Mouse (Mus musculus): ENCODE data around the gene Acaa1a. TPM values are rescaled to one million over a fixed set of nuclear protein-coding genes. Genes with fewer than 3 reads are reported as not detected.
A peak's percentile ranks its signal among the peaks of the same experiment; 100 is the strongest.

Gene Acaa1a
- polyA plus RNA-seq, 1 experiment from 2014 or later, result 72.6 TPM

DNA sequence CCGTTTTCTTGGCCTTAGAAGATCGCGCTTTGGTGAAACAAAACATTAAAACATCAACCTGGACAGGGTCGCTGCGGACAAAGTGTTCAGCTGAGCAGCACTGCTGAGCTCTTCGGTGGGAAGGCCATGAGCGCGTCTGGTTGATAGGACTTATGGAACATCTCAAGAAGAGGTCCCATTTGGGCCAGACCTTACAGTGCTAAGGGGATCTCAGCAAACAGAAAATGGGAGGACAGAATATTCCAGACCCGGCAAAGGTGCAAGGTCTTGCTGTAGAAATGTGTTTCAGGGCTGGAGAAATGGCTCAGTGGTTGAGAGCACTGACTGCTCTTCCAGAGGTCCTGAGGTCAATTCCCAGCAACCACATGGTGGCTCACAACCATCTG is 16.2 kb upstream of the Acaa1a start:
- Histone ChIP-seq H3K27ac (peak overlapping the region; percentile 99), H3K36me3 (replicated peaks) (peaks cover 9% of the 10 kb centered on the region), H3K9me3 (no peaks in the 10 kb centered on the region), H3K27me3 (ENCODE audit: poor library complexity, severe bottlenecking) (no peaks in the 10 kb centered on the region), H3K4me1 (peaks cover 35% of the 10 kb centered on the region), H3K4me3 (peak overlapping the region; percentile 98)
- WGBS, result 13% methylated on average over 9 of the region's 9 CpGs
- no peak for DNase-seq (ENCODE audit: extremely low spot score, low spot score)

- WGBS, result 88% methylated on average over 1 of the region's 1 CpGs
- Histone ChIP-seq H3K27ac (no peak overlapping the region), H3K27me3 (ENCODE audit: poor library complexity, severe bottlenecking) (no peaks in the 10 kb centered on the region), H3K9me3 (no peaks in the 10 kb centered on the region), H3K4me3 (no peak overlapping the region), H3K36me3 (replicated peaks) (peaks cover 4% of the 10 kb centered on the region), H3K4me1 (peaks cover 35% of the 10 kb centered on the region)
- no peak for DNase-seq (ENCODE audit: extremely low spot score, low spot score)
These were observed 15.3 kb upstream of the Acaa1a start for GRCm38 (mm10) chr9:119324130-119324529.

- no peaks in the 10 kb centered on the region for H3K9me3 ChIP-seq
- peaks cover 5% of the 10 kb centered on the region for H3K4me1 ChIP-seq
- H3K36me3 ChIP-seq (replicated peaks), result no peaks in the 10 kb centered on the region
- H3K27ac ChIP-seq, result no peak overlapping the region
- no peak overlapping the region for H3K4me3 ChIP-seq
- 85% methylated on average over 3 of the region's 3 CpGs for WGBS
- no peaks in the 10 kb centered on the region for H3K27me3 ChIP-seq (ENCODE audit: poor library complexity, severe bottlenecking)
- DNase-seq (ENCODE audit: extremely low spot score, low spot score), result no peak
These were observed 11.0 kb upstream of the Acaa1a start for GRCm38 (mm10) chr9:119328488-119328887.

DNA sequence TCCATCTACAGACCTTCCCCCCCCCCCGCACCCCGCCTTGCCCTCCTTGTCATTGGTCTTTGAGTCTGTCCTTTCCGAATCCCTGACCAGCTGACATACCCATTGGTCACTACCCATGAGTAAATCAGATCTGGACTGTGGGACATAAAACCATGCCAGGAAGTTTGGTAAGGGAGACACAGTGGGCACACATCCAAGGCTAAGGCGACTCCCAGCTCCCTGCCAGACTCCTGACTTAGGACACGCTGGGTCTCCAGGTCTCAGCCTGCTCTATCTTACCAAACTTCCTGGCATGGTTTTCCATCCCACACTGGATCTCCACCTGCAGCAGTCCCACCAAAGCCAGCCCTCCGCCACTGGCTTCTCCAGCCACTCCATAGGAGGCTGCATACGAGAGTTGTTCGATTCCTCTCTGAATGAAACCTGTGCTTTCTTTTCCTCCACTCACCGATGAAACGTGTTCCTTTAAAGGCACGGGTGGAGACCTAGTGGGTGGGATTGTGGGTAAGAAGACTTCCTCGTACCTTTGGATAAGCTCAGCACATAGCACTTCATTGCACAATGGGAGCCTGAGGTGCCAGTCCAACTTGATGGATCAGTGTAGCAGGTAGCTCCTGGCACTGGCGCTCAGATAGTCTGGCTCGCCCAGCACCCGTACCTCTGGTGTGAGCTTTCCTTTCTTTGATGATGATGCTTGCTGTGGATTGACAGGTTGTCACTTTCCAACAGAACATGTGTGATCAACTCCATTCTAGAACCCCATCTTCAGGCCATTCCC is 9.1 kb upstream of the Acaa1a start:
- 93% methylated on average over 15 of the region's 15 CpGs for WGBS
- H3K9me3 ChIP-seq, result no peaks in the 10 kb centered on the region
- no peaks in the 10 kb centered on the region for H3K27me3 ChIP-seq (ENCODE audit: poor library complexity, severe bottlenecking)
- H3K27ac ChIP-seq, result no peak overlapping the region
- no peak for DNase-seq (ENCODE audit: extremely low spot score, low spot score)
- H3K36me3 ChIP-seq (replicated peaks), result no peaks in the 10 kb centered on the region
- H3K4me3 ChIP-seq, result no peak overlapping the region
- no peaks in the 10 kb centered on the region for H3K4me1 ChIP-seq

GRCm38 (mm10) chr9:119334324-119334723 is 5.2 kb upstream of the Acaa1a start:
- H3K9me3 ChIP-seq, result no peaks in the 10 kb centered on the region
- no peak for DNase-seq (ENCODE audit: extremely low spot score, low spot score)
- WGBS, result 77% methylated on average over 10 of the region's 10 CpGs
- peaks cover 5% of the 10 kb centered on the region for H3K4me1 ChIP-seq
- no peaks in the 10 kb centered on the region for H3K36me3 ChIP-seq (replicated peaks)
- no peak overlapping the region for H3K27ac ChIP-seq
- no peak overlapping the region for H3K4me3 ChIP-seq
- H3K27me3 ChIP-seq (ENCODE audit: poor library complexity, severe bottlenecking), result peaks cover 18% of the 10 kb centered on the region

DNA sequence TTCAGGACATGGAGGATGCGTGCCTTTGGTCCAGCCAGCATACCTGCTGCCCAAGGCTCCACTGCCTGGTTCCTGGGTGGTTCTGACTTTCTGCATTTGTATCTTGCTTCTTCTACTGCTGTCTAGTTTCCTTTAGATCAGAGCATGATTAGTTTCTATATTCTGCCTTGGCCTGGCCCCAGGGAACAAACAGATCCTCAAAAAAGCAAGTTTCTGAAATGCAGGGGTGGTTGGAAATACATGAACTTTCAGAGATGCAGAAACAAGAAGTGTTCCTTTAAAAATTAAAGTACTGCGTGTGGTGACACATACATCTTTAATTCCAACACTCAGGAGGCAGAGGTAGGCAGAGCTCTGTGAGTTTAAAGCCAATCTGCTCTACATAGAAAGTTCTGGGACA is 4.6 kb upstream of the Acaa1a start:
- 85% methylated on average over 2 of the region's 2 CpGs for WGBS

GRCm38 (mm10) chr9:119335571-119335970 is 3.9 kb upstream of the Acaa1a start:
- 83% methylated on average over 4 of the region's 4 CpGs for WGBS
- H3K27ac ChIP-seq, result no peak overlapping the region
- DNase-seq (ENCODE audit: extremely low spot score, low spot score), result no peak
- no peak overlapping the region for H3K4me3 ChIP-seq
- peaks cover 25% of the 10 kb centered on the region for H3K27me3 ChIP-seq (ENCODE audit: poor library complexity, severe bottlenecking)
- peaks cover 17% of the 10 kb centered on the region for H3K4me1 ChIP-seq
- H3K9me3 ChIP-seq, result no peaks in the 10 kb centered on the region
- H3K36me3 ChIP-seq (replicated peaks), result no peaks in the 10 kb centered on the region

More for the DNA sequence above, 4.6 kb upstream of the Acaa1a start:
- Histone ChIP-seq H3K4me3 (no peak overlapping the region), H3K27ac (no peak overlapping the region), H3K27me3 (ENCODE audit: poor library complexity, severe bottlenecking) (peaks cover 23% of the 10 kb centered on the region), H3K36me3 (replicated peaks) (no peaks in the 10 kb centered on the region), H3K4me1 (peaks cover 10% of the 10 kb centered on the region), H3K9me3 (no peaks in the 10 kb centered on the region)
- DNase-seq (ENCODE audit: extremely low spot score, low spot score), result no peak

DNA sequence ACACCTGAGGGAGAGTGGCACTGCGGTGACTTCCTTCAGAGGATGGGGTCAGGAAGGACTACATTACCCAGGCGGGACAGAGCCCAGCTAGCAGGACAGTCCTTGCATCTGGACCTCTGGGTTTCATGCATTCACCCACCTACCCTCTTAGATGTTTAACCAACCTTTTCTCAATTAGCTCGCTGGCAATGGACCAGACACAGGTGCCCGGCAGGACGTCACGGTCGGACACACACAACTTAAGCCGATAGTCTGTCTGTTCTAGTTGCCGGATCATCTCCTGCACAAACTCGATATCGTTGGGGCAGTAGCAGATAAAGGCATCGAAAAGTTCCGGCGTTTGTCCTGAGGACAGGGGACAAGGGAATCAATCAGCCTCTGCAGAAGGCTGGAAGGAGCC is 1.6 kb upstream of the Acaa1a start:
- peaks cover 25% of the 10 kb centered on the region for H3K27me3 ChIP-seq (ENCODE audit: poor library complexity, severe bottlenecking)
- H3K36me3 ChIP-seq (replicated peaks), result peaks cover 4% of the 10 kb centered on the region
- H3K27ac ChIP-seq, result no peak overlapping the region
- no peak overlapping the region for H3K4me3 ChIP-seq
- WGBS, result 92% methylated on average over 14 of the region's 14 CpGs
- no peaks in the 10 kb centered on the region for H3K9me3 ChIP-seq
- DNase-seq (ENCODE audit: extremely low spot score, low spot score), result no peak
- H3K4me1 ChIP-seq, result peaks cover 33% of the 10 kb centered on the region

GRCm38 (mm10) chr9:119338350-119338749 is 1.1 kb upstream of the Acaa1a start:
- H3K27ac ChIP-seq, result no peak overlapping the region
- no peaks in the 10 kb centered on the region for H3K9me3 ChIP-seq
- 89% methylated on average over 3 of the region's 3 CpGs for WGBS
- peaks cover 25% of the 10 kb centered on the region for H3K27me3 ChIP-seq (ENCODE audit: poor library complexity, severe bottlenecking)
- peaks cover 9% of the 10 kb centered on the region for H3K36me3 ChIP-seq (replicated peaks)
- H3K4me1 ChIP-seq, result peaks cover 35% of the 10 kb centered on the region
- no peak for DNase-seq (ENCODE audit: extremely low spot score, low spot score)
- no peak overlapping the region for H3K4me3 ChIP-seq

DNA sequence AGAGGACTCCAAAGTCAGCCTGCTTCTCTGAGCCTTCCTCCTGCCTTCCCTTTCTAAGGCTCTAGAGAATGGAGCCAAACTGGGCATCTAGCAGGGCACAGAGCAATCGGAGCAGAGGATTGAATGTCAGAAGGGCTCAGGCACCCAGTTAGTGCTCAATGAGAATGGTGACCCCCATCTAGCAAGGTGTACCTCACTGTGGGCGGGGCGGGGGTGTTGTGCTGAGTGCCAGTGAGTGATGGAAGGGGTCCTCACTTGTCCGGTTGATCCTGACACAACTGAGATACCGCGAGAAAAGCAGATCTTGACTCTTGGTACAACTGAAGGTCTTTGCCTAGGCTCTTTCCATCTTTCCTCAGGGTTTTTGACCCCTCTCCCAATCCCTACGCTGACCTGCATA is 370 bp upstream of the Acaa1a start:
- WGBS, result 49% methylated on average over 7 of the region's 7 CpGs
- DNase-seq (ENCODE audit: extremely low spot score, low spot score), result no peak
- H3K27me3 ChIP-seq (ENCODE audit: poor library complexity, severe bottlenecking), result peaks cover 25% of the 10 kb centered on the region
- peak overlapping the region; percentile 65 for H3K4me3 ChIP-seq
- peaks cover 17% of the 10 kb centered on the region for H3K36me3 ChIP-seq (replicated peaks)
- peaks cover 35% of the 10 kb centered on the region for H3K4me1 ChIP-seq
- H3K27ac ChIP-seq, result peak overlapping the region; percentile 89; the same call in 1 of the 2 replicates
- no peaks in the 10 kb centered on the region for H3K9me3 ChIP-seq

DNA sequence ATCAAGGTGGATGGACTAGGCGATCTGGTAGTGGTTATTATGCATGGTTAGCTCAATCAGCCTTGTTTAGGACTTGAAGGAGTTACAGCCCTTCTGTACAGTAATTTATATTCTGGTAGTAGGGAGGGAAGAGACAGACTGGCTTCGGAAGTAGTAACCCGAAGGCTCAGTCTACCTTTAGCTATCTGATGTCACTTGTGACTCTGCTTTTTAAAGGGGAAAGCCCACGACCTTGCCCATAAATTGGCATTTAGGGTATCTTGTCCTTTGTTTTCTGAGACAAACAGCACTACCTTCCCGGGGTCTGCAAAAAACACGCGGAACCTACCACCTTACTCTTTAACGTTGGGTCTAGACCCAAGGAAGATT is 720 bp downstream of the Acaa1a start:
- no peak for DNase-seq (ENCODE audit: extremely low spot score, low spot score)
- 6% methylated on average over 8 of the region's 8 CpGs for WGBS
- H3K27ac ChIP-seq, result peak overlapping the region; percentile 89

GRCm38 (mm10) chr9:119340909-119341816 is 1.7 kb downstream of the Acaa1a start, which contains the start of gene Myd88:
Gene Myd88 (minus strand): TSS chr9:119341411.
- H3K36me3 ChIP-seq (replicated peaks), result peaks cover 37% of the 10 kb centered on the region
- no peaks in the 10 kb centered on the region for H3K9me3 ChIP-seq
- peaks cover 25% of the 10 kb centered on the region for H3K27me3 ChIP-seq (ENCODE audit: poor library complexity, severe bottlenecking)
- peak within 1 kb of the TSS; percentile 89 for H3K27ac ChIP-seq
- peaks cover 35% of the 10 kb centered on the region for H3K4me1 ChIP-seq
- under 1% methylated on average over 68 of the region's 68 CpGs for WGBS
- peak within 1 kb of the TSS; percentile 65 for H3K4me3 ChIP-seq
- DNase-seq (ENCODE audit: extremely low spot score, low spot score), result peak; percentile 95

More for the DNA sequence above, 720 bp downstream of the Acaa1a start:
- Histone ChIP-seq H3K36me3 (replicated peaks) (peaks cover 27% of the 10 kb centered on the region), H3K27me3 (ENCODE audit: poor library complexity, severe bottlenecking) (peaks cover 25% of the 10 kb centered on the region), H3K4me3 (peak overlapping the region; percentile 65), H3K4me1 (peaks cover 35% of the 10 kb centered on the region), H3K9me3 (no peaks in the 10 kb centered on the region)

DNA sequence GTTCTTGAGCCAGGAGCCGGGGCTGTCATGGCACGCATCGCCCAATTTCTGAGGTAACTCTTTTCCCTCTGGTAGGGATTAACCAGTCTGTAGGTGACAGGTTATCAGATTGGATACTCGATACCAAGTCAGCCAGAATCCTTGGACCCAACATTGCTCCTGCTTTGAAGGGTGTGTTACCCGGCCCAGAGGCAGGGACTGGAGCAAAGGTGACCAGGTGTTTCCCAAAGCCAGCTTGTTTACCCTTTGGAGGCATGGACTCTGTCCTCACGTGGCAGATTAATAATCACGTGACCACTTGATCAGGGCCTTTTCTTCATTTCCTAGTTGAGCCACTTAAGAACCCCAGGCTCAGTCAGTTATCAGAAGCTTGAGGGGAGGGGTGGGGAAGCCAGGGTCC is 3.3 kb downstream of the Acaa1a start:
- H3K27ac ChIP-seq, result no peak overlapping the region
- H3K4me1 ChIP-seq, result peaks cover 35% of the 10 kb centered on the region
- H3K4me3 ChIP-seq, result 0 out of 2 replicates have a peak overlapping the region, but pooled peaks have one; percentile 65
- H3K9me3 ChIP-seq, result no peaks in the 10 kb centered on the region
- peaks cover 23% of the 10 kb centered on the region for H3K27me3 ChIP-seq (ENCODE audit: poor library complexity, severe bottlenecking)
- no peak for DNase-seq (ENCODE audit: extremely low spot score, low spot score)
- H3K36me3 ChIP-seq (replicated peaks), result peaks cover 53% of the 10 kb centered on the region
- 92% methylated on average over 7 of the region's 7 CpGs for WGBS
